Mouse (Mus musculus) heart, adult 9 months (tissue): ENCODE measurements around the gene Gm3542.
"Not testable (repeated sequence)": the region's sequence is repeated elsewhere in the genome, so short reads cannot be mapped to it uniquely, and the experiment has no call there.

ENCODE experiments used
- DNase-seq, 2 experiments: peaks; one replicate each; pipeline ENCODE4 v3.0.0; 2022; ENCODE audit warnings: low spot score in 2 of 2

Gene Gm3542

DNA sequence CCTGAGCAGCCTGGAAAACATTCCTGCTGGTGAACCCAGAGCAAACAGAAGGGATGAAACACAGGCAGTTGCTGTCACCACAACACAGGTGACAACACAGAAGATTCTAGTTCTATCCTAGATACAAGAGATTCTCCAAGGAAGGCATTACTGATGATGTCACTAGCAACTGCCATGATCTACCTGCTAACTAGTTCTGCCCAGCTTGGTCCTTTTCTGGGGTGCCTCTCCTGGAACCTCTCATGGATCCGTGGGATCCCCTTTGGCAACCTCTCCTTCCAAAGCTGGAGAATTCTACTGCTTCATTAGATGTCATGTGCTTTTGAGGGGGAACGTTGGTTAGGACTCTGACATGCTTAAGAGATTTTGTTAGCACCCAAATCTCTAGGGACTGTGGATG lies at the start of gene Gm3542:
Gm3542 (minus strand) TSS at position 101 of the 400 bp plus-strand sequence.
- DNase-seq, result not testable (repeated sequence)
